24 mouse cellular contexts compared by ENCODE assay signal in genomic region chr17:30069776-30070175, GRCm38 (mm10).
DNase-seq lines count a peak whose midpoint lies in the region; ATAC-seq and TF ChIP-seq lines count a peak whose summit lies in the region.
"Had no signal": no experiment of that assay in that cellular context is flagged by ENCODE, and none has a peak within 500 bp of the region (broad histone marks: within the 10 kb centered on the region; RNA-seq: fewer than 3 reads in every experiment).

No protein-coding gene starts in this region.

- 0 out of 2 replicates have a peak, but pooled peaks cover 3% of the 10 kb centered on the region for H3K4me1 ChIP-seq in lung, postnatal 0 days (ENCODE audit: insufficient read depth, low read depth, low read length)

- no peaks in the 10 kb centered on the region for H3K27me3 ChIP-seq in lung, postnatal 0 days (replicated peaks; ENCODE audit: insufficient read depth, low read length)
- H3K27me3 ChIP-seq: CH12.LX; embryonic facial prominence, embryonic 12.5 days; forebrain, embryonic 12.5 days; Patski had no signal

- H3K9ac ChIP-seq in lung, postnatal 0 days (replicated peaks; ENCODE audit: low read depth), result no peak overlapping the region
- H3K9ac ChIP-seq: embryonic facial prominence, embryonic 12.5 days; forebrain, embryonic 12.5 days had no signal

- H3K4me2 ChIP-seq in lung, postnatal 0 days (replicated peaks; ENCODE audit: low read depth, low read length), result no peak overlapping the region
- H3K4me2 ChIP-seq: embryonic facial prominence, embryonic 12.5 days; forebrain, embryonic 12.5 days had no signal

- H3K4me3 ChIP-seq in lung, postnatal 0 days (ENCODE audit: low read depth, low read length), result no peak overlapping the region
- H3K4me3 ChIP-seq: embryonic facial prominence, embryonic 10.5 days; embryonic facial prominence, embryonic 12.5 days; forebrain, embryonic 10.5 days; forebrain, embryonic 12.5 days had no signal

- no peak overlapping the region for H3K27ac ChIP-seq in lung, postnatal 0 days (ENCODE audit: low read length)
- H3K27ac ChIP-seq: embryonic facial prominence, embryonic 10.5 days; embryonic facial prominence, embryonic 12.5 days; forebrain, embryonic 10.5 days; forebrain, embryonic 12.5 days had no signal

- no peak for TF ChIP-seq CTCF in lung, postnatal 0 days (IDR thresholded peaks at IDR 0.05)

- no peak for TF ChIP-seq EP300 in lung, postnatal 0 days (IDR thresholded peaks at IDR 0.05)

- H3K9me3 ChIP-seq in lung, postnatal 0 days (ENCODE audit: low read length), result no peaks in the 10 kb centered on the region
- H3K9me3 ChIP-seq: embryonic facial prominence, embryonic 10.5 days; embryonic facial prominence, embryonic 12.5 days; forebrain, embryonic 10.5 days; forebrain, embryonic 12.5 days had no signal

- intact Hi-C loops in heart, postnatal 10 days (cut with DNase I), result no loop called here

- no peaks in the 10 kb centered on the region for H3K36me3 ChIP-seq in lung, postnatal 0 days (ENCODE audit: insufficient read depth, low read length)
- H3K36me3 ChIP-seq: embryonic facial prominence, embryonic 12.5 days had no signal

- 77% methylated on average over 3 of the region's 3 CpGs for WGBS in lung, postnatal 0 days

- peak; percentile 31 for DNase-seq in heart, adult 11 months
- DNase-seq in heart, postnatal 10 days, result no peak
- DNase-seq in lung, postnatal 0 days (ENCODE audit: low spot score), result peak; percentile 26
- DNase-seq in lung, postnatal 4 days, result no peak
- DNase-seq in testis, postnatal 14 days (ENCODE audit: low spot score), result no peak
- DNase-seq: adrenal gland, adult 8-10 months; adrenal gland, postnatal 14 days; adrenal gland, postnatal 36 days; B cell, adult 2 months; cerebellum, adult 11-12 months; cerebellum, adult 2 months; cerebellum, adult 9-10 months; cerebellum, postnatal 10 days; cerebellum, postnatal 25 days had no signal

- ATAC-seq in lung, postnatal 0 days, result no peak
- ATAC-seq: activated CD4-positive, CD25-positive, alpha-beta regulatory T cell, adult 4 months; CD4-positive, CD25-positive, alpha-beta regulatory T cell, adult 4 months; forebrain, embryonic 14.5 days; forebrain, embryonic 16.5 days; Patski had no signal

Comparison
In these comparisons a context has a peak if more than half of its experiments do, and no peak if none do; other contexts are left out.
1. DNase-seq: peak in heart, adult 11 months (single experiment) and lung, postnatal 0 days (single experiment); none in heart, postnatal 10 days (0 of 2), lung, postnatal 4 days (0 of 2) and testis, postnatal 14 days (single experiment).